Mouse (Mus musculus) forebrain, embryonic 11.5 days (tissue): ENCODE measurements around the gene Tbx1. TPM values are rescaled to one million over a fixed set of nuclear protein-coding genes. Genes with fewer than 3 reads are reported as not detected.

Experiments used
- ATAC-seq: fragments of 200-750 bp; cut with Nextera tagmentation; replicated peaks from 2 replicates; pipeline ENCODE4 v1.8.0; 2017; ENCODE audit warnings: moderate TSS enrichment; ENCODE audit not compliant: low FRiP score
- DNase-seq: peaks from one replicate; pipeline ENCODE4 v3.0.0-alpha.2; 2017; ENCODE audit warnings: low spot score
- H3K27ac ChIP-seq: fragments of 300-500 bp; sonication (generic); 2 replicates; pipeline ENCODE4 v1.5.1; 2014; ENCODE audit warnings: low read depth, low read length
- H3K27me3 ChIP-seq: fragments of 300-500 bp; sonication (generic); 2 replicates; pipeline ENCODE4 v1.6.1; 2014; ENCODE audit warnings: mild to moderate bottlenecking, low read length, mixed read lengths; ENCODE audit not compliant: control insufficient read depth, insufficient read depth
- H3K36me3 ChIP-seq: fragments of 300-500 bp; sonication (generic); 2 replicates; pipeline ENCODE4 v1.6.1; 2014; ENCODE audit warnings: mild to moderate bottlenecking, low read length, moderate library complexity, mixed read lengths; ENCODE audit not compliant: control insufficient read depth, insufficient read depth
- H3K4me1 ChIP-seq: fragments of 300-500 bp; sonication (generic); replicated peaks from 2 replicates; pipeline ENCODE4 v1.6.1; 2014; ENCODE audit warnings: low read length, mixed read lengths; ENCODE audit not compliant: control insufficient read depth, insufficient read depth
- H3K4me2 ChIP-seq: fragments of 300-500 bp; sonication (generic); 2 replicates; pipeline ENCODE4 v1.6.1; 2014; ENCODE audit warnings: low read depth, mild to moderate bottlenecking, low read length, moderate library complexity, mixed read lengths; ENCODE audit not compliant: severe bottlenecking
- H3K4me3 ChIP-seq: fragments of 300-500 bp; sonication (generic); 2 replicates; pipeline ENCODE4 v1.5.1; 2014; ENCODE audit warnings: low read depth, low read length
- H3K9ac ChIP-seq: fragments of 300-500 bp; sonication (generic); 2 replicates; pipeline ENCODE4 v1.6.1; 2014; ENCODE audit warnings: low read length
- H3K9me3 ChIP-seq: fragments of 300-500 bp; sonication (generic); 2 replicates; pipeline ENCODE4 v1.6.1; 2016; ENCODE audit warnings: low read length, mixed read lengths; ENCODE audit not compliant: control insufficient read depth
- WGBS: fragments of 180-500 bp; shearing (Covaris S2); extraction: QIAGEN DNeasy Blood & Tissue Kit; methylation state at CpG from one replicate; pipeline ENCODE4 v1.1.7; 2014; 5-methylcytosine and 5-hydroxymethylcytosine counted together
- polyA plus RNA-seq: library from polyadenylated mRNA; unstranded; fragments of >200 nt; fragmentation: Nextera tagmentation; extraction: Ambion mirVana; gene quantifications from 2 replicates; pipeline ENCODE4 v1.2.1, GENCODE M21; 2014

Gene Tbx1
- polyA plus RNA-seq, 1 experiment from 2014 or later, result 0.83 TPM

DNA sequence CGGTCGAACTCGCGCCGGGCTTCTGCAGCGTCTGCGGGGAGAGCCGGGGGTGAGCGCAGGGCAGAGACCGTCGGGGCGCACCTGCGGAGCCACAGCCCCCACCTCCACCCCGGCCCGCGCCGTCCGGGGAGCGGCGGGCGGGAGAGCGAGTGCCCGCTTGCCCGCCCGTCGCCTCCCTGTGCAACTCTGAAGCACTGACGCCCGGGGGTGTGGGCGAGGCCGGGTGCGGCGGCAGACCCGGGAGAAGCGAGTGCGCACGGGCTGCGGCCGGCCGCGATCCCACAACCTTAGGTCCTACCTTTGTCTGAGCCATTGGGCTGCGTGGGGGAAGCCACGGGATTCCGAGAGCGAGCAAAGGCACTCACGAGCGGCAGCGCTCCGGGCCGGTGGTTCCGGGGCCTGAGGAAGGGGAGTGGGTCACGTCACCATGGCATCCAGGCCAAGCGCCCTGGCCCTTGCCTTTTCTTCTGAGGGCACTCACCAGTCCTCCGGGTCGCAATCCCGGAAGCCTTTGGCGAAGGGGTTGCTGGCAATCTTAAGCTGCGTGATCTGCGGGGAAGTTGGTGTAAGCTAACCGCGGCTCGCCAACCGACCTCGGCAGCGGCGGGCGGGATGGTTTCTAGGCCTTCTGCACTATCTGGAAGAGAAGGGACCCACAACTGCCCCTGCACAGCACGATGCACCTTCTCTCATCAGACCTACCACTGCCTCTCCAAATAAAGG lies 7.9 kb downstream of the Tbx1 start:
- H3K27ac ChIP-seq, result no peak overlapping the region
- no peak overlapping the region for H3K9ac ChIP-seq
- DNase-seq (peak; percentile 63), ATAC-seq (no peak)
- H3K36me3 ChIP-seq, result no peaks in the 10 kb centered on the region
- H3K27me3 ChIP-seq, result peaks cover 84% of the 10 kb centered on the region
- H3K4me3 ChIP-seq, result peak overlapping the region; percentile 27
- WGBS, result 1% methylated on average over 67 of the region's 67 CpGs
- peaks cover 20% of the 10 kb centered on the region for H3K4me1 ChIP-seq
- no peaks in the 10 kb centered on the region for H3K9me3 ChIP-seq
- peak overlapping the region; percentile 36; the same call in 1 of the 2 replicates for H3K4me2 ChIP-seq

DNA sequence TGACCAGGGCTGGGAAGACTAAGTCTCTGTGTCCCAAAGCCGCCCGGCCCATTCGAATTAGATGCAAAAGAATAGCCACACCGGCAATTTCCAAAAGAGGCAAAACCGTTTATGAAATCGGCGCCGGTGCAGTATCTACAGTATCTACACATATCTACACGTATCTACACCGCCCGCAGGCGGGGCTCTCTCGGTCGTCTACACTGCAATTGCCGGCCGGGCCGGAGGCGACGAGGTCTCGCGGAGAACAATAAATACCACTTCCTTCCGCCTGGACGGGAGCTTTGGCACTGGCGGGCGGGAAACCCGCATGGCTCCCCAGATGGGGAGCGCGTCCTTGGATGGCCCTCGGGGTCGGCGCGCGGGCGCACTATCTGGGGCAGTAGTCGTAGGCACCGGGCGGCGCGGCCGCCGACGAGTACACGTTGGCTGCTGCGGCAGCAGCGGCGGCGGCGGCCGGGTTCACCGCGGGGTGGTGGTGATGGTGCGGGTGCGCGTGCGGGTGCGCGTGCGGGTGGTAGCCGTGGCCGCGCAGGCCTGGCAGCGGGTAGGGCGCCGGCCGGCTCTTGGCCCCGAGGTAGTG lies 8.8 kb downstream of the Tbx1 start:
- H3K4me1 ChIP-seq, result peaks cover 21% of the 10 kb centered on the region
- no peaks in the 10 kb centered on the region for H3K9me3 ChIP-seq
- peak overlapping the region; percentile 36 for H3K4me2 ChIP-seq
- no peak overlapping the region for H3K9ac ChIP-seq
- H3K4me3 ChIP-seq, result peak overlapping the region; percentile 27
- DNase-seq, result peak; percentile 69
- H3K27ac ChIP-seq, result no peak overlapping the region
- ATAC-seq, result no peak
- peaks cover 78% of the 10 kb centered on the region for H3K27me3 ChIP-seq
- under 1% methylated on average over 59 of the region's 66 CpGs for WGBS
- no peaks in the 10 kb centered on the region for H3K36me3 ChIP-seq

DNA sequence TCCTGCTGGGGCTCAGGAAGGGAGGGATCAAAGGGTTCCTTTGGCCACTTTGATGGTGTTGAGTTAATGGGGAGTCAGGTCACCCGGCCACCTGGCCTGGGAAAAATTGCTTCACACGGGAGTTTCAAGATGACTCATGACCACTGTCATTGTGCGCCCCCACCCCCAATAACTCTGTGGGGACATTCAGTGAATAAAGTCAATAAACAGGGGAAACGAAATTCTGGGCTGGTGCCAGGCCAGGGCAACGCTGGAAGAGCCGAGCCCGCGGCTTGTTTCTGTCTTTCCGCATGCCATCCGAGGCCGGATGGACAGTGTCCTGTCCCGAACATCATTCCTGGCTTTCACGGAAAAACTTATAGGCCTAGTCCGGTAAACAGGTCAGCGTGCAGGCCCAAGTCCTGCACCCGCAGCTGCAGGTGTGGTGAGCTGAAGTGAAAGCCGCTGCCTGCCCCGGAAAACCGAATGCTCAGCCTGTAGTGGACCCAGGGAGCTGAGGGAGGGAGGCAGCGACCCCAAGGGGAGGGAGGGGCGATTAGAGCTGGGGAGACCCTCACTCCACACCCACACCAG lies 9.3 kb downstream of the Tbx1 start:
- Histone ChIP-seq H3K9ac (no peak overlapping the region), H3K4me2 (peak overlapping the region; percentile 36; the same call in 1 of the 2 replicates), H3K9me3 (no peaks in the 10 kb centered on the region), H3K27me3 (peaks cover 72% of the 10 kb centered on the region), H3K27ac (no peak overlapping the region), H3K36me3 (no peaks in the 10 kb centered on the region), H3K4me1 (peaks cover 15% of the 10 kb centered on the region; the same call in 1 of the 2 replicates), H3K4me3 (peak overlapping the region; percentile 27)
- ATAC-seq (no peak), DNase-seq (no peak)
- WGBS, result 4% methylated on average over 21 of the region's 21 CpGs

DNA sequence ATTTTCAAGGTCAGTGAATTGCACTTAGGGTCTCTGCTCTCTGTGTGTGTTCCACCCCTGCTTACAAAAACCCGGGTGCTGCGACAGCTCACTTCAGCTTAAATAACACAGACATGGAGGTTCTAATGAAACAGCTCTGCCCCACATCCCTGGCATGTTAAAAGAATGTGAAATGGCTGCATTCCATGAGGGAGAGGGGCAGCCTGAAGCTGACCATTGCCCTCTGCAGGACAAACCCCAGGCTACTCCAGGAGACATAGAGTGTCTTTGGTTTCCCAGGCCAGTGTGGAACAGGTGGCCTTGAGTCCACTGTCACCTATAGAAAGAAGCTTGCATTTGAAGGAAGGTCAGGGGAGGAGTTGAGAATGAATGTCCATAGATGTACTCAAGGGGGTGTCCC lies 10.1 kb downstream of the Tbx1 start:
- 15% methylated on average over 2 of the region's 2 CpGs for whole genome bisulfite sequencing
- Histone ChIP-seq H3K27ac (no peak overlapping the region), H3K36me3 (no peaks in the 10 kb centered on the region), H3K4me2 (no peak overlapping the region), H3K4me3 (no peak overlapping the region), H3K4me1 (0 out of 2 replicates have a peak, but pooled peaks cover 8% of the 10 kb centered on the region), H3K9me3 (no peaks in the 10 kb centered on the region), H3K27me3 (peaks cover 65% of the 10 kb centered on the region), H3K9ac (no peak overlapping the region)
- ATAC-seq, result no peak
- DNase-seq, result no peak

DNA sequence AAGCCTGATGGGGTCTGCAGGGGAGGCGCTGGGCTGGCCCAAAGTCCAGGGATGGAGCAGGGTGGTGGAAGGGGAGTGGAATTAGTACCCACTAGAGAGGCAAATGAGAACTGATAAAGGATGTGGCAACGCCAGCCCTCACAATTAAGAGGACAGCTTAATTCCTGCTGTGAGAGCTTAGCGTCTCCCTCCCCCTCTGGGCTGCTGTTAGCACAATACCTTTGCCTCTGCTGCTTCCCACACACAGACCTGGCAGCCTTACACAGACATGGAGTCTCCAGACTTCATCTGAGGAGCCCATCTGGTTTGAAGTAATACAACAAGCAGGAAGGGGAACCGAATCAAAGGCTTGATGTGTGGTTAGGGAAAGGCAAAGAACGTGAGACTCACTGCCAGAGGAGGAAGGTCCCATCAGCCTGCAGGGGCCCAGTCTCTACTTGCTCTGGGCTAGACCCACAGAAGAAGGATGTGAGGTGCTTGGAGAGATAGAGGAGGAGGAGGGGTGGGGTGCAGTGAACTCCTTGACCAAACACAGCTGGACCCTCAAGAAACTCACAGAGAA lies 12.8 kb downstream of the Tbx1 start:
- Histone ChIP-seq H3K4me1 (0 out of 2 replicates have a peak, but pooled peaks cover 8% of the 10 kb centered on the region), H3K9me3 (no peaks in the 10 kb centered on the region), H3K4me3 (no peak overlapping the region), H3K27me3 (peaks cover 38% of the 10 kb centered on the region), H3K36me3 (no peaks in the 10 kb centered on the region), H3K27ac (no peak overlapping the region), H3K9ac (no peak overlapping the region), H3K4me2 (no peak overlapping the region)
- under 1% methylated on average over 5 of the region's 5 CpGs for WGBS
- ATAC-seq (no peak), DNase-seq (no peak)

DNA sequence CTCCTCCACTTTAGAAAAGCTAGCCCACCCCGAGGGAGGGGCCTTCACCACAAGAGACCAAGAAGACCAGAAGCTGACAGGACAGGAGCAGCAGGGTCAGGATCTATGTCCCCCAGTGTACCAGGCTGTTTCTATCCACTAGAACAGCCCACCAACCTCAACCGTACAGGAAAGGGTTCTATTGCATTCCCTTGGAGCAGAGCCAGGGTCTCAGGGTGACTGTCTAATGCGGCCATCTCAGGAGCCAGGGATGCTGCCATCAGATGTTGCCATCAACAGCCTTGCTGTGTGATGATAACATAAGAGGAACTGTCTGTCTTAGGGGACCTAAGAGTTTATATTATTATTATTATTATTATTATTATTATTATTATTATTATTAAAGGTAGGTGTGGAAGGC lies 13.4 kb downstream of the Tbx1 start:
- 45% methylated on average over 3 of the region's 3 CpGs for WGBS
- Histone ChIP-seq H3K4me1 (0 out of 2 replicates have a peak, but pooled peaks cover 5% of the 10 kb centered on the region), H3K9me3 (no peaks in the 10 kb centered on the region), H3K27me3 (peaks cover 32% of the 10 kb centered on the region), H3K27ac (no peak overlapping the region), H3K36me3 (no peaks in the 10 kb centered on the region), H3K9ac (no peak overlapping the region), H3K4me3 (no peak overlapping the region), H3K4me2 (no peak overlapping the region)
- ATAC-seq, result no peak
- no peak for DNase-seq

DNA sequence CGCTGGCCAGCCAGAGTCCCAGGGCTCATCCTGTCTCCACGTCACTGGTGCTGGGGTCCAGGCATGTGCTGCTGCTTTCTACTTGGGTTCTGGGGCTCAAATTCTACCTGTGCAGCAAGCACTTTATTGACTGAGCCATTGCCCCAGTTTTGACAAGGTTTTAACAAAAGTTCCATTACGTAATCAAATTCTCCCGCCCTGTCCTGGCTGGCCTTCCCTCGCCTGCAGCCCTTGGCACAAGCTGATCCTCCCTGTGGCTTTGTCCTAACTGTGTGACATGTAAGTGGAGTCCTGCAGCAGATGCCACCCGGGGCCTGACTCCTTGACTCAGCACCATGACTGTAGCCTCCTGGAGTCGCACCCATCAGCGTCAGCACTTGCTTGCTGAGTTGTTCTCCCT lies 16.3 kb downstream of the Tbx1 start:
- DNase-seq (no peak), ATAC-seq (no peak)
- WGBS, result 68% methylated on average over 8 of the region's 8 CpGs
- no peaks in the 10 kb centered on the region for H3K9me3 ChIP-seq
- no peak overlapping the region for H3K9ac ChIP-seq
- no peak overlapping the region for H3K4me3 ChIP-seq
- H3K36me3 ChIP-seq, result no peaks in the 10 kb centered on the region
- H3K4me2 ChIP-seq, result no peak overlapping the region
- H3K27me3 ChIP-seq, result peaks cover 3% of the 10 kb centered on the region; the same call in 1 of the 2 replicates
- H3K4me1 ChIP-seq, result 0 out of 2 replicates have a peak, but pooled peaks cover 2% of the 10 kb centered on the region
- H3K27ac ChIP-seq, result no peak overlapping the region

DNA sequence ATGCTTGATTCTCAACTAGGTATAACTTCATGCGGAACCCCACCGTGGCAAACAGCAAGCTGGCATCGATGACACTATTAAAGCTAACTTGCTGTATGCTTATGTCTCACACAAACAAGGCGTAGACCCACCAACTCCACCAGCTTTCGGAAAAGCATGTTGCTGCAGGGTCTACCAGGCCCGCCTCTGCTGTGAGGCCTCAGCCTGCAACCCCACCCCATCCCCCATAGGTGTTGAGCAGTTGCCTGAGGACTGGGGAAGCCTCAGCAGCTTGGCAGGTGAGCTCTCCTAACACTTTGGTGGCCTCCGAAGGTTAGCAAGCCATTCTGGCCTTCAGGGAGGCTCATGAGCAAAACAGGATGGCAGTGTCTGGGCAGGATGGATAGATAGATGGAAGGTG lies 21.9 kb downstream of the Tbx1 start:
- no peak for DNase-seq
- Histone ChIP-seq H3K4me3 (no peak overlapping the region), H3K27me3 (no peaks in the 10 kb centered on the region), H3K9me3 (no peaks in the 10 kb centered on the region), H3K4me1 (no peaks in the 10 kb centered on the region), H3K9ac (no peak overlapping the region), H3K27ac (no peak overlapping the region), H3K36me3 (no peaks in the 10 kb centered on the region), H3K4me2 (no peak overlapping the region)
- no peak for ATAC-seq
- WGBS, result 70% methylated on average over 7 of the region's 7 CpGs
